Mouse (Mus musculus) limb, embryonic 14.5 days (tissue): ENCODE data around the gene Slc2a4. TPM values are rescaled to one million over a fixed set of nuclear protein-coding genes. Genes with fewer than 3 reads are reported as not detected.

Source experiments
- ATAC-seq: fragments of 200-750 bp; cut with Nextera tagmentation; 2 replicates; pipeline ENCODE4 v1.8.0; 2017; ENCODE audit warnings: low read depth, moderate number of reproducible peaks, moderate TSS enrichment; ENCODE audit not compliant: low FRiP score
- DNase-seq: peaks from one replicate; pipeline ENCODE4 v3.0.0-alpha.2; 2015; ENCODE audit warnings: low spot score
- H3K27ac ChIP-seq: fragments of 300-500 bp; sonication (generic); replicated peaks from 2 replicates; pipeline ENCODE4 v1.5.1; 2014; ENCODE audit warnings: low read depth, mild to moderate bottlenecking, low read length, moderate library complexity, mixed read lengths
- H3K27me3 ChIP-seq: fragments of 300-500 bp; sonication (generic); 2 replicates; pipeline ENCODE4 v1.6.1; 2014; ENCODE audit warnings: low read length, mixed read lengths; ENCODE audit not compliant: control insufficient read depth, insufficient read depth
- H3K36me3 ChIP-seq: fragments of 300-500 bp; sonication (generic); 2 replicates; pipeline ENCODE4 v1.6.1; 2014; ENCODE audit warnings: mild to moderate bottlenecking, low read length, moderate library complexity, mixed read lengths; ENCODE audit not compliant: control insufficient read depth, insufficient read depth
- H3K4me1 ChIP-seq: fragments of 300-500 bp; sonication (generic); 2 replicates; pipeline ENCODE4 v1.6.1; 2014; ENCODE audit warnings: antibody characterized with exemption, low read length, mixed read lengths; ENCODE audit not compliant: control insufficient read depth, insufficient read depth
- H3K4me2 ChIP-seq: fragments of 300-500 bp; sonication (generic); replicated peaks from 2 replicates; pipeline ENCODE4 v1.6.1; 2014; ENCODE audit warnings: low read depth, mild to moderate bottlenecking, low read length, moderate library complexity; ENCODE audit not compliant: severe bottlenecking
- H3K4me3 ChIP-seq: fragments of 300-500 bp; sonication (generic); replicated peaks from 2 replicates; pipeline ENCODE4 v1.5.1; 2014; ENCODE audit warnings: low read length
- H3K9ac ChIP-seq: fragments of 300-500 bp; sonication (generic); 2 replicates; pipeline ENCODE4 v1.6.1; 2014; ENCODE audit warnings: mild to moderate bottlenecking, low read depth, low read length, moderate library complexity; ENCODE audit not compliant: severe bottlenecking
- H3K9me3 ChIP-seq: fragments of 300-500 bp; sonication (generic); 2 replicates; pipeline ENCODE4 v1.6.1; 2016; ENCODE audit warnings: low read length; ENCODE audit not compliant: control insufficient read depth
- POLR2A ChIP-seq: fragments of 200-500 bp; IDR thresholded peaks from 2 replicates; pipeline ENCODE4 v1.8.0; 2012; ENCODE audit warnings: inconsistent platforms, mild to moderate bottlenecking, moderate library complexity, borderline replicate concordance; ENCODE audit not compliant: insufficient read depth, insufficient read length; ENCODE audit errors: extremely low read depth
- WGBS: fragments of 180-500 bp; shearing (Covaris S2); extraction: QIAGEN DNeasy Blood & Tissue Kit; methylation state at CpG from one replicate; pipeline ENCODE4 v1.1.7; 2014; 5-methylcytosine and 5-hydroxymethylcytosine counted together
- polyA plus RNA-seq, 2 experiments: library from polyadenylated mRNA; depleted of rRNA in 1 of 2; stranded (reverse) in 1 of 2; unstranded in 1 of 2; fragments of >200 nt; fragmentation: Nextera tagmentation in 1 of 2; extraction: Ambion mirVana in 1 of 2; gene quantifications; 2 replicates each; pipeline versions ENCODE4 v1.2.1 to v1.2.3; 2012 to 2014

Slc2a4 gene
- polyA plus RNA-seq, 2 experiments, result 19.3 to 31.0 TPM

DNA sequence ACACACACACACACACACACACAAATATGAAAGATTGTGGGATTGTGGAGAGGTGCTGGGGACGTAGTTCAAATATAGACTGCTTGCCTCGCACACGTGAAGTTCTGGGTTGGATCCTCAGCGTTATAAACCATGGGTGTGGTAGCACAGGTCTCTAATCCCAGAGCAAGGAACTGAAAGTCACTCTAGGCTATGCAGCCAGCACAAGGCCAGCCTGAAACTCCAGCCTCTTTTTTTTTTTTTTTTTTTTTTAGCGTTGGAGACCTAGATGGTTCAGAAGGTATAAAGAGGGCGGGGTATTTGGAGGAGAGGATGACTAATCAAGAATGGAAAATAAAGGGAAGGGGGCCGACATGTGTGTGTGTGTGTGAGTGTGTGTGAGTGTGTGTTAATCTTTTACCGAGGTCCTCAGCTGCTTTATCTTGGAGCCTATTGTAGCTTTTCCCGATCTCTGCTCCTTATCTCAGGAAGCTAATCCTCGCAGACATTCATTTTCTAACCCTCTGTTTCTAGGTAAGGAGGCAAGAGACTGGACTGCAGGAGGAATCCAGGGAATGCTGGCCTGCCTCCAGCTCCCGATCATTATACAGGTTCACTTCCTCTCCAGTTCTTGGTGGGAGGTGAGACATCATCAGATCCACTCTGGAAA, 5.4 kb upstream of the Slc2a4 start:
- WGBS, result 66% methylated on average over 11 of the region's 11 CpGs
- H3K27me3 ChIP-seq, result no peaks in the 10 kb centered on the region
- ATAC-seq (no peak), DNase-seq (no peak)
- peaks cover 4% of the 10 kb centered on the region; the same call in 1 of the 2 replicates for H3K4me1 ChIP-seq
- H3K9me3 ChIP-seq, result no peaks in the 10 kb centered on the region
- no peak for TF ChIP-seq POLR2A
- H3K36me3 ChIP-seq, result no peaks in the 10 kb centered on the region
- H3K4me2 ChIP-seq, result no peak overlapping the region
- H3K4me3 ChIP-seq, result no peak overlapping the region
- H3K9ac ChIP-seq, result no peak overlapping the region
- H3K27ac ChIP-seq, result no peak overlapping the region

DNA sequence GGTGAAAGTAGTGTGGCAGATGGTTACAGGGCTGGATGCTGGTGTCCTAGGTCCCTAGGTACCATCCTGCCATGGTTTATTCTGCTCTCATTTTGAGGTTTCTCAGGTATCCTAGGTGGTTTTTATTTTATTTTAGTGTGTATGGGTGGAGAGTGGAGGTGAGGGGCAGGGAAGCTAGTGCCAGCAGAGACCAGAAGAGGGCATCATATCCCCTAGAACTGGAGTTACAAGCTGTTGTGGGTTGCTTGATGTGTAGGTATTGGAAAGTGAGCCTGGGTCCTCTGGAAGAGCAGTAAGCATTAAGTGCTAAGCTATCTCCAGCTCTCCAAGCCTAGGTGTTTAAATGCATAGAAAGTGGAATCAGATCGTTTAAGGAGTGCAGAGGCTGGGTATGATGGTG, 4.3 kb upstream of the Slc2a4 start:
- H3K27ac ChIP-seq, result no peak overlapping the region
- no peaks in the 10 kb centered on the region for H3K27me3 ChIP-seq
- H3K4me2 ChIP-seq, result no peak overlapping the region
- H3K9ac ChIP-seq, result no peak overlapping the region
- ATAC-seq (no peak), DNase-seq (no peak)
- no peak overlapping the region for H3K4me3 ChIP-seq
- no peaks in the 10 kb centered on the region for H3K36me3 ChIP-seq
- WGBS, result 53% methylated on average over 1 of the region's 1 CpGs
- H3K9me3 ChIP-seq, result no peaks in the 10 kb centered on the region
- peaks cover 7% of the 10 kb centered on the region; the same call in 1 of the 2 replicates for H3K4me1 ChIP-seq
- TF ChIP-seq POLR2A, result no peak

DNA sequence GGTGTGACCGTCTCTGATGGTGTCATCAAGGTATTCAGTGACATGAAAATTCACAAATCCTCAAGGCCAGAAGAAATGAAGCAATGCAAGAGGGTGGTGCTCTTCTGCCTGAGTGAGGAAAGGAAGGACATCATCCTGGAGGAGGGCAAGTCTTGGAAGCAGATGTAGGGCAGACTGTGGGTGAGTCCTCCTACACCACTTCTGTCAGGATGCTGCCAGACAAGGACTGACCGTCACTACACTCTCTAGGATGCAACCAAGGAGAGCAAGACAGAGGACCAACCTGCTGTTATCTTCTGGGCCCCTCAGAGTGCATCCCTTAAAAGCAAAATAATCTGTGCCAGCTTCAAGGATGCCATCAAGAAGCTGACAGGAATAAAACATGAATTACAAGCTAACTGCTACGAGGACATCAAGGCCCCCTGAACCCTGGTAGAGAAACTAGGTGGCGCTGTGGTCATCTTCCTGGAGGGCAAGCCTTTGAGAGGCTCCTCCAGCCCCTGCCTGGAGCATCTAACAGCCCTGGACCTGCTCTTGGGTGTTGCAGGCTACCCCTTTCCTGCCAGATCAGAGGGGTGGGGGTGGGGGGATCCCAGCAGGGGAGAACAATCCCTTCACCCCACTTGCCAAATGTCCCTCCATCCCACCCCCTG, 2.9 kb upstream of the Slc2a4 start:
- no peak overlapping the region for H3K27ac ChIP-seq
- H3K36me3 ChIP-seq, result 0 out of 2 replicates have a peak, but pooled peaks cover 1% of the 10 kb centered on the region
- no peak overlapping the region for H3K4me3 ChIP-seq
- H3K9me3 ChIP-seq, result no peaks in the 10 kb centered on the region
- DNase-seq (no peak), ATAC-seq (no peak)
- no peak overlapping the region for H3K9ac ChIP-seq
- H3K27me3 ChIP-seq, result no peaks in the 10 kb centered on the region
- TF ChIP-seq POLR2A, result no peak
- peaks cover 19% of the 10 kb centered on the region for H3K4me1 ChIP-seq
- no peak overlapping the region for H3K4me2 ChIP-seq
- 51% methylated on average over 4 of the region's 4 CpGs for WGBS

DNA sequence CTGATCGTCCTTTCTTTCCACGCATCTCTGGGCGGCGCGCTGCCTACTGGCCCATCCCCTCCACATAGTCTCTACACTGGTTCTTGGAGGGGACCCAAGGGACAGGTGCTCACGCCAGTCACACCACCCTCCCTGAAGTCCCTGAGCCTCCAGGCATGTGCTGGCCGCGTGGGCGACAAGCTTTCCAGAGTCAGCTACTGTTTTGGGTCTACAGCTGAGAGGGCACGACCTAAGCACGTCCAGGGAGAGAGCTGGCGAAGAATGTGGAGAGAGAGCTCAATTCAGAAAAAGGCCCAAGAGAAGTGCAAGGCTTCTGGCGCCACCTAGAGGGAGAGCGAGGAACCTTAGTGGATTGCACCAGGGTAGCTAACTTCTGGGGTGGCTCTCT, 769 bp upstream of the Slc2a4 start:
- TF ChIP-seq POLR2A, result peak; percentile 61; the same call in 1 of the 2 replicates
- WGBS, result 0% methylated on average over 14 of the region's 14 CpGs
- peaks cover 19% of the 10 kb centered on the region for H3K4me1 ChIP-seq
- no peaks in the 10 kb centered on the region for H3K9me3 ChIP-seq
- peaks cover 23% of the 10 kb centered on the region for H3K36me3 ChIP-seq
- ATAC-seq, result peak; percentile 48
- H3K4me3 ChIP-seq, result peak overlapping the region; percentile 59
- peak overlapping the region; percentile 85 for H3K4me2 ChIP-seq
- peak overlapping the region; percentile 90 for H3K27ac ChIP-seq
- H3K9ac ChIP-seq, result peak overlapping the region; percentile 70
- peak; percentile 90 for DNase-seq
- no peaks in the 10 kb centered on the region for H3K27me3 ChIP-seq

DNA sequence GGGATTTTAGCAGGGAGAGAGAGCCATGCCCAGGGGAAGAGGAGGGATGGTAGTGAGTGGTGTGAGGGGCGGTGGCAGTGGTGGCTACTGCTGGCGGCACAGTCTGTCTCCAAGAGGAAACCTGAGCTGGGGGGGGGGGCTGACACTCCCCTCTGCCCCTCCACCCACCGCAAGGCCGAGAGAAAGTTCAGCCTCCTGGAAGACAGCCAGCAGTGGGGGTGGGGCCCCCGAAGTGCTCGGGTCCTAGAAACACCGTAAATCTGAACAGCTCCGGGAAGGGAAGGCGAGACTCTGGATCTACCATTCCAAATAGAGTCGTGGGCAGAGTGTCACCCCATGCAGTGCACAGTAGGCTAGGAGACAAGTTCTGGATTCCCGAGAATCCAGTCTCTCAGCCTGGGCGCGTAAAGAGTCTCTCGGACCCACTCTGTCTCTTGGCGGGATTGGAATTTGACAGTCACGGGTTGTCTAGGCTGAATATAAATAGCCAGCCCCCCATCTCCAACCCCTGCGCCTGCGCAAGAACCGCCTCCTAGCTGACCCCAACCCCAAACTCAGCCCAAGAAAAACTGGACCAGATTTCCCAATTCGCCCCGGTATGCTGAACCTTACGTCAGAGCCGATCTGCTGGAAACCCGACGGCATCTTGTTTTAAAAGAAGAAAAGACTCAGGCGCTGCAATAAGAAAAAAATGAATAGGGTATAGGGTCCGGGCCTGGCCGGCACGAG, 487 bp downstream of the Slc2a4 start:
- ATAC-seq (peak; percentile 48), DNase-seq (peak; percentile 70)
- H3K36me3 ChIP-seq, result peaks cover 34% of the 10 kb centered on the region
- peak overlapping the region; percentile 79 for H3K27ac ChIP-seq
- TF ChIP-seq POLR2A, result no peak
- WGBS, result 1% methylated on average over 28 of the region's 29 CpGs
- no peaks in the 10 kb centered on the region for H3K9me3 ChIP-seq
- peak overlapping the region; percentile 85 for H3K4me2 ChIP-seq
- H3K27me3 ChIP-seq, result no peaks in the 10 kb centered on the region
- H3K4me3 ChIP-seq, result peak overlapping the region; percentile 59
- peaks cover 19% of the 10 kb centered on the region for H3K4me1 ChIP-seq
- peak overlapping the region; percentile 70 for H3K9ac ChIP-seq
